Mouse (Mus musculus) hindbrain, embryonic 11.5 days (tissue): ENCODE measurements around the gene Cul3. TPM values are rescaled to one million over a fixed set of nuclear protein-coding genes. Genes with fewer than 3 reads are reported as not detected.
A peak's percentile ranks its signal among the peaks of the same experiment; 100 is the strongest.

Experiments
- ATAC-seq: fragments of 200-750 bp; cut with Nextera tagmentation; 2 replicates; pipeline ENCODE4 v1.8.0; 2017; ENCODE audit warnings: mild to moderate bottlenecking, moderate TSS enrichment, moderate library complexity; ENCODE audit not compliant: low FRiP score
- DNase-seq: peaks from one replicate; pipeline ENCODE4 v3.0.0-alpha.2; 2015; ENCODE audit warnings: low spot score
- H3K27ac ChIP-seq: fragments of 300-500 bp; sonication (generic); 2 replicates; pipeline ENCODE4 v1.5.1; 2014; ENCODE audit warnings: mild to moderate bottlenecking, low read depth, low read length
- H3K27me3 ChIP-seq: fragments of 300-500 bp; sonication (generic); 2 replicates; pipeline ENCODE4 v1.6.1; 2014; ENCODE audit warnings: mild to moderate bottlenecking, low read length, moderate library complexity, mixed read lengths; ENCODE audit not compliant: control insufficient read depth, insufficient read depth
- H3K36me3 ChIP-seq: fragments of 300-500 bp; sonication (generic); 2 replicates; pipeline ENCODE4 v1.6.1; 2014; ENCODE audit warnings: mild to moderate bottlenecking, low read length, moderate library complexity, mixed read lengths; ENCODE audit not compliant: control insufficient read depth, insufficient read depth
- H3K4me1 ChIP-seq: fragments of 300-500 bp; sonication (generic); replicated peaks from 2 replicates; pipeline ENCODE4 v1.6.1; 2014; ENCODE audit warnings: low read length, mixed read lengths; ENCODE audit not compliant: control insufficient read depth, insufficient read depth
- H3K4me2 ChIP-seq: fragments of 300-500 bp; sonication (generic); replicated peaks from 2 replicates; pipeline ENCODE4 v1.6.1; 2014; ENCODE audit warnings: mild to moderate bottlenecking, low read depth, low read length
- H3K4me3 ChIP-seq: fragments of 300-500 bp; sonication (generic); 2 replicates; pipeline ENCODE4 v1.5.1; 2014; ENCODE audit warnings: low read depth, low read length
- H3K9ac ChIP-seq: fragments of 300-500 bp; sonication (generic); 2 replicates; pipeline ENCODE4 v1.6.1; 2014; ENCODE audit warnings: low read depth, low read length
- H3K9me3 ChIP-seq: fragments of 300-500 bp; sonication (generic); 2 replicates; pipeline ENCODE4 v1.6.1; 2016; ENCODE audit warnings: low read length; ENCODE audit not compliant: control insufficient read depth
- WGBS: fragments of 180-500 bp; shearing (Covaris S2); extraction: QIAGEN DNeasy Blood & Tissue Kit; methylation state at CpG from one replicate; pipeline ENCODE4 v1.1.7; 2014; 5-methylcytosine and 5-hydroxymethylcytosine counted together
- polyA plus RNA-seq: library from polyadenylated mRNA; unstranded; fragments of >200 nt; fragmentation: Nextera tagmentation; extraction: Ambion mirVana; gene quantifications from 2 replicates; pipeline ENCODE4 v1.2.1, GENCODE M21; 2014

The Cul3 gene
- polyA plus RNA-seq, 1 experiment from 2014 or later: 64.0 TPM

DNA sequence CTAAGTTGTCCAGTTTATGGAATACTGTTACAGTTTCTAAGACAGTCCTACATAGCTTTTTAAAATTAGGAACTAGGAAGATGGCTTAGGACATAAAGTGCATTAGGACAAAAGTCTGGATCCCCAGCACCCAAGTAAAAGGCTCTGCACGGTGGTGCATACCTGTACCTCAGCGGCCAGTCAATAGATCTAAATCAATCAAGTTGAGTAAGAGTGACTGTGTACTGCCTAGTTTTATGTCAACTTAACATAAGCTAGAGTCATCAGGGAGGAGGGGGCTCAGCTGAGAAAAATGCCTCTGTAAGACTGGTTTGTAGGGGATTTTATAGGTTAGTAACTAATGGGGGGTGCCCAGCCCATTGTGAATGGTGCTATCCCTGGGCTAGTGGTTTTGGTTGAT is 9.3 kb downstream of the Cul3 start:
- Histone ChIP-seq H3K27ac (no peak overlapping the region), H3K36me3 (no peaks in the 10 kb centered on the region), H3K4me2 (no peak overlapping the region), H3K9ac (no peak overlapping the region), H3K4me1 (no peaks in the 10 kb centered on the region), H3K9me3 (no peaks in the 10 kb centered on the region), H3K4me3 (no peak overlapping the region), H3K27me3 (no peaks in the 10 kb centered on the region)
- 93% methylated on average over 2 of the region's 2 CpGs for WGBS
- DNase-seq (no peak), ATAC-seq (no peak)

DNA sequence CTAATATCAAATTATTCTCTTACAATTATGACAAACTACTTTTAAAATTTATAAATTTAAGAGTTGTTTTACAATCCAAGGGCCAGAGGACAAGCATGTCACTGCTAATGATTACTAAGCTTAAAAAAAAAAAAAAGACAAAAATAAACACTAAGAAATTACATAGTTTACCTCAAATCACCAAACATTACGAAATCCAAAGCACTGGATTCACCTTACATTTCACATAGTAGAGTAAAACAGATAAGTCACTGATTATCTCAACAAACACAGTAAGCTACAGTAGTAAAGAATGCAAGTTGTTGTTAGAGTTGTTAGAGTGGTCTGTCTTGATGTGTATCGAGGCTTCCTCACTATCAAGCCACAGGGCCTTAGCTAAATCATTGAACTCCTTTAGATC is 14.5 kb downstream of the Cul3 start:
- Histone ChIP-seq H3K36me3 (no peaks in the 10 kb centered on the region), H3K27me3 (no peaks in the 10 kb centered on the region), H3K27ac (no peak overlapping the region), H3K4me3 (no peak overlapping the region), H3K4me2 (no peak overlapping the region), H3K4me1 (no peaks in the 10 kb centered on the region), H3K9ac (no peak overlapping the region), H3K9me3 (no peaks in the 10 kb centered on the region)
- DNase-seq: no peak
- ATAC-seq: no peak
- WGBS: 100% methylated on average over 2 of the region's 2 CpGs

DNA sequence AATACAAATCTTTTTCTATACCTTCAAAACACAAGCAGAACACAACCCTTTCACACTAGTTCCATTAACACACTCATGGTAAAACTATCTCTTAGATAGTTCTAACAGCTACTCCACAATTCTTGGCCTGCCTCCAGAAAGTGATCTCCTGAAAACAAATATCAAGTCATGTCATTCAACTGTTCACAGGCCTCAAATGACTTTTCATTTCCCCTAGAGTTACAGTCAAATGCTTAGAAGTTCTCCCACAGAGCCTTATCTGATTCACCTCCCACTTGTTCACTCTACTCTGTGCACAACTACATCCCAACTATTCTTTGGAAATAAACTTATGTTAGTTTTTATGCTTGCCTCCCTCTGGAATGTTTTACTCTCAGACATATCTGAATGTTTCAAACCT is 15.9 kb downstream of the Cul3 start:
- Histone ChIP-seq H3K4me3 (no peak overlapping the region), H3K9me3 (no peaks in the 10 kb centered on the region), H3K36me3 (no peaks in the 10 kb centered on the region), H3K9ac (no peak overlapping the region), H3K27ac (no peak overlapping the region), H3K4me2 (no peak overlapping the region), H3K4me1 (no peaks in the 10 kb centered on the region), H3K27me3 (no peaks in the 10 kb centered on the region)
- no peak for ATAC-seq
- DNase-seq: no peak

DNA sequence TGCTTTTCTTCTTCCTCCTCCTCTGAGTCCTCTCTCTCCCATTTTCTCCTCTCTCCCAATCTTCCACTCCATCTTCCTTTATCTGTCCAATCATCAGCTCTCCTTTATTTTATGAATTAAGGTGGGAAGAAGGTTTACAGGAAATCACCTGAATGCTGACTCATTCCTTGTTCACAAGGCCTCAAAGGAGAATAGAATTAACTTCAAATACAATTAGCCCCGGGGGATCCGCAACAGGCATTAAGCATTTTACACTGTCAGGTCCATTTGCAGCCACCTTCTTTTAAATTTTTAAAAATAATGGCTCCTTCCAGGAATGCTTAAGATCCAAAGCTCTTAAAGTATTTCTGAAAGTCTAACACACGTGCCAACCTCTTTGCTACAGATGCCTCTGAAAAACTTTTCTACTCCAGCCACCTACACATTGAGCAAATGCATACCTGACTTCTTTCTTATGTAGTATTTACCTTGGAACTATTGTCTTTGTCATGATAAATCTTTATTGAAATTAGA is 24.7 kb downstream of the Cul3 start:
- Histone ChIP-seq H3K27ac (no peak overlapping the region), H3K4me3 (no peak overlapping the region), H3K4me2 (no peak overlapping the region), H3K9me3 (no peaks in the 10 kb centered on the region), H3K4me1 (no peaks in the 10 kb centered on the region), H3K36me3 (no peaks in the 10 kb centered on the region), H3K27me3 (no peaks in the 10 kb centered on the region), H3K9ac (no peak overlapping the region)
- WGBS: 88% methylated on average over 3 of the region's 3 CpGs
- no peak for ATAC-seq
- DNase-seq: no peak

DNA sequence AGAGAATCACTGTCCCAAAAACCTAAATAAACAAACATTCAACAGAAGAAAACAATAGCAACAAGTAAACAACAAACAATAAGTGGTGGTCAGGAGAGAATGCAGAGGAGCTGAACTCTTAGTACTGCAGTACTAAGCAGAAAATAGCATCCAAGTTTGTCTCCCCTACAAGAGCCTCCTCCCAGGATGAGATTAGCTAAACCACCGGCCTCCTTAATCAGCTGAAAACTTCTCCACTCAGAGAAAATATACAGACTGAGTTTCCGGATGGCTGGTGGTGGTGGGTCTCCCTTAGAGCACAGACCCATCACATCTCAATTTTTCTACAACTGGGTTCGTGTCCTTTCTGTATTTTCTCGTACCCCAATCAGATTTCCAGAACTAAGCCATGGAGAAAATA is 47.0 kb downstream of the Cul3 start:
- WGBS: 86% methylated on average over 4 of the region's 4 CpGs
- Histone ChIP-seq H3K27me3 (no peaks in the 10 kb centered on the region), H3K9ac (no peak overlapping the region), H3K4me2 (no peak overlapping the region), H3K9me3 (no peaks in the 10 kb centered on the region), H3K4me3 (no peak overlapping the region), H3K4me1 (no peaks in the 10 kb centered on the region), H3K36me3 (no peaks in the 10 kb centered on the region), H3K27ac (no peak overlapping the region)
- ATAC-seq (no peak), DNase-seq (no peak)

- Histone ChIP-seq H3K9me3 (no peaks in the 10 kb centered on the region), H3K4me2 (no peak overlapping the region), H3K27ac (no peak overlapping the region), H3K9ac (no peak overlapping the region), H3K36me3 (0 out of 2 replicates have a peak, but pooled peaks cover 3% of the 10 kb centered on the region), H3K4me1 (no peaks in the 10 kb centered on the region), H3K27me3 (no peaks in the 10 kb centered on the region), H3K4me3 (no peak overlapping the region)
- WGBS: 84% methylated on average over 1 of the region's 1 CpGs
- ATAC-seq: no peak
- DNase-seq: no peak
These were observed 61.5 kb downstream of the Cul3 start for GRCm38 (mm10) chr1:80278731-80279130.

- H3K36me3 ChIP-seq: no peaks in the 10 kb centered on the region
- 79% methylated on average over 1 of the region's 1 CpGs for WGBS
These were observed 79.8 kb downstream of the Cul3 start for GRCm38 (mm10) chr1:80260443-80260842.

DNA sequence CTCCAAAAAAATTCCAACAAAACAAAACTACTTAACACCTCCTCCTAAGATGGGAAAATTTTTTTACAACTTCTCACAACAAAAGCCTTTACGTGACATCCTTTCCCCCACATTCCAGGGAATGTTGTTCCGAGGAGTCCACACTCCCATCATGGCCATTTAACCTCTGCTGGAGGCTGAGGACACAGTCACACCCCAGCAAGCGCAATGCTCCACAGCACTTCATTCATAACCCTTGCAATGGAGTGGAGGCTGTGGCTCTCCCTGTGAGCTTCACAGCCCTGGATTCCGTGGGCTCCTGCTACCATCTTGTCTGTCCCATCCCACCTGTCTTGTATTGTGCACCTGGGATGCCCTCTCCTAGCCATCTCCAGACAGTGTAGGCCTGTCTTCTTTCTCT is 81.6 kb downstream of the Cul3 start:
- no peak overlapping the region for H3K4me2 ChIP-seq
- 72% methylated on average over 4 of the region's 4 CpGs for WGBS
- ATAC-seq: peak; percentile 39; the same call in 1 of the 2 replicates

More at GRCm38 (mm10) chr1:80260443-80260842, 79.8 kb downstream of the Cul3 start:
- no peak overlapping the region for H3K4me2 ChIP-seq
- ATAC-seq (no peak), DNase-seq (no peak)
- H3K27ac ChIP-seq: no peak overlapping the region
- no peaks in the 10 kb centered on the region for H3K27me3 ChIP-seq
- H3K9me3 ChIP-seq: no peaks in the 10 kb centered on the region
- no peaks in the 10 kb centered on the region for H3K4me1 ChIP-seq
- no peak overlapping the region for H3K4me3 ChIP-seq
- H3K9ac ChIP-seq: no peak overlapping the region

DNA sequence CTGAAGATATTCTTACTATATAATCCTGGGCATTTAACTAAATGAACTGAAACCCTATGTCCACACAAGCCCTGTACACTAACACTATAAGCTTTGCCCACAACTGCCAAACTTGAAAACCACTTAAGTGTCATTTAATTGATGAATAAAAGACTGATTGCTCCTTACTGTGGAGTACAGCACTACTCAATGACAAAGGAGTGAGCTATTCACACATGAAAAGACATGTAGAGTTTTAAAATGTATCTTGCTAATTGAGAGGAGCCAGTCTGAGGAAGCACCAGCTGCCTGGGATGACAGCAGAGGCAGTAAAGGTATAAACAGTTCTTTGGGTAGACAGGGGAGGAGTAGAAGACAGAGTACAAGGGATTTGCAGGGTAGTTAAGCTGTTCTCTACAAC is 87.0 kb downstream of the Cul3 start:
- H3K9me3 ChIP-seq: no peaks in the 10 kb centered on the region
- ATAC-seq: no peak
- no peaks in the 10 kb centered on the region for H3K36me3 ChIP-seq
- H3K4me2 ChIP-seq: no peak overlapping the region
- DNase-seq: no peak
- H3K4me3 ChIP-seq: no peak overlapping the region
- H3K4me1 ChIP-seq: no peaks in the 10 kb centered on the region
- no peak overlapping the region for H3K27ac ChIP-seq
- no peak overlapping the region for H3K9ac ChIP-seq
- H3K27me3 ChIP-seq: no peaks in the 10 kb centered on the region

More for the DNA sequence above, 81.6 kb downstream of the Cul3 start:
- Histone ChIP-seq H3K4me3 (no peak overlapping the region), H3K27ac (no peak overlapping the region), H3K36me3 (no peaks in the 10 kb centered on the region), H3K27me3 (no peaks in the 10 kb centered on the region), H3K4me1 (no peaks in the 10 kb centered on the region), H3K9ac (no peak overlapping the region), H3K9me3 (no peaks in the 10 kb centered on the region)
- DNase-seq: no peak
